Mouse (Mus musculus): ENCODE measurements around the gene Atg101.
A peak's percentile ranks its signal among the peaks of the same experiment; 100 is the strongest.

Atg101 gene

DNA sequence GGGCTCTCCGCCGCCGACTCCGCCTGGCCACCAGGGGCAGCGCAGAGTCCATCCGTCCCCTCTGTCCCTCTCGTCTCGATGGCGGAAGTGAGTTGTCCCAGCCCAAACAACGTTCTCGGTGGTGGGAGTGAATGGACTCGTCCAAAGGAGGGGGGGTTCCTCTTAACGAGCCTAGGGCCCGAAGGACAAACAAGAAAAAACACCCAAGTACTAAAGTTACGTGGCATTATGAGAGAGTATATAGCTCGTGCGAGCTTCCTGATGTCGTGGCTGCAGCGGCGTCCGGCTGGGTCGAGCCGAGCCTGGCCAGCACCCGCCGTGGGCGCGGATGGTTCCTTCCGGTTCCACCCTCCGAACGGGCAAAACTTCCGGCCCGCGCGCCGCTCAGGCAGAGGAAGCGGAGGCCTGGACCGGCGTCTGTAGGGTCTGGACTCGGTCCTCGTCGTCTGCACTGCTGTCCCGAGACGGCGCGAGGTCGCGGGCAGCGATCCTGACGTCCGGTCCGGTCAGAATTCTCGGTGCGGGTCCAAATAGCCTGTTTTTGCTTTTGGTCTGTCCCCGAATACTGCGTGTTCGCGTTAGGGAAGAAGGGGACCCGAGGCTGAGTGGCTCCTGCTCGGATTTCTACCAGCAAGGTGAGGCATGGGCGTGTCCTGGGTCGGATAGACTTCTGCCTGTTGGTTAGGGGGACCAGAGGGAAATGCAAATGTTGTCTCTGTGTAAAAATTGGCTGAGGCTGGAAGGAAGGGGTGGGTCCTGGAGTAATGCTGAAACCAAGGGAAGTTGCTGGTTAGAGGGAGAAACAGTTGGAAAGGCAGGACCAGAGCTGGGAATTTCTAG lies at the start of gene Atg101:
Atg101 (plus strand) TSS at position 362 of the 840 bp plus-strand sequence.
- peak; percentile 90 for DNase-seq

DNA sequence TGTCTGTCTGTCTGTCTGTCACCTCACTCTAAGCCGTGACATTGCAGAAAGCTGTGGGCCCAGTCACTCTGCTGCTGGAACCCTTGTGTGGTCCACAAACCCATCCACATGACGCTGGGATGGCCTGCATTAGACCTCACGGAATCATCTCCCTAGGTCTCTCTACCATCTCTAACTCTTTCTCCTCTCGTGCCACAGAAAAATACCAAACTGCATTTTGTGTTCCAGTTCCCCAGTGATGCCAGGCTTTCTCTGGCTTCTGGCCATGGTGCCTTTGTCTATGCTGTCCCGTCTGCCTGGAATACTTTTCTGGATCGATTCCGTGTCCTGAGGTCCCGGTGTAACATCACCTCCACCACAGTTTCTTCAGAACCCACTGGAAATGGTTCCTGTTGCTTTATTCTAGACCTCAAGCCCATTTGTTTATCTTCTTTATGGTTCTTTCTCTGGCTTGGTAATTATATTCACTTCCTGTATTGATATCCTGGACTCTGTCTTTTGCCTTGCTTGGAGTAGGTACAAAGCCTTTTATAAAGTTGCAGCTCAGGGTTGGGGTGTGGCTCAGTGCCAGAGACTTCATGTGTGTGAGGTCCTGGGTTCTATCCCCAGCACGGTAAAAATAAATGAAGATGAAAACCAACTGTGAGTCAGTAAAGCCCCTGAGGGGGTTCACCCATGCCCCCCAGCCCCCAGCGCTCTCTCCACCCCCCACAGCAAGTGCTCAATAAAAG lies 49.3 kb upstream of the Atg101 start:
- no peak for DNase-seq

DNA sequence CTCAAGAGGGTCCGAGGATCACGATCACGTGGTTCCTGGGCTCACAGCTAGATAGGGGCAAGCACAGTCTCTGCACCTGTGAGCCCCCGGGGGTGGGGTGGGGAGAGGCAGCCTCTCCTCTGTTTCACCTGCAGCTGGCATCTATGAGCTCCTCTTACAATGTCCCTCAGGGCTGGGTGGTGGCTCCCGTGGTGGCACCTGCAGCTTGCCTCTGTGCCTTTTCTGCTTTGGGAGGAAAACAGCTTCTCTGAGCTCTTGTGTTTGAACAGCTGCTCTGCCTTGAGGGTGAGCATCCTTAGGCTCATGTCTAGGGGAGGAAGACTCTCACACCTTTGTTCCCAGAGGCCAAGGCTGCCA lies 48.8 kb upstream of the Atg101 start:
- DNase-seq, result no peak

DNA sequence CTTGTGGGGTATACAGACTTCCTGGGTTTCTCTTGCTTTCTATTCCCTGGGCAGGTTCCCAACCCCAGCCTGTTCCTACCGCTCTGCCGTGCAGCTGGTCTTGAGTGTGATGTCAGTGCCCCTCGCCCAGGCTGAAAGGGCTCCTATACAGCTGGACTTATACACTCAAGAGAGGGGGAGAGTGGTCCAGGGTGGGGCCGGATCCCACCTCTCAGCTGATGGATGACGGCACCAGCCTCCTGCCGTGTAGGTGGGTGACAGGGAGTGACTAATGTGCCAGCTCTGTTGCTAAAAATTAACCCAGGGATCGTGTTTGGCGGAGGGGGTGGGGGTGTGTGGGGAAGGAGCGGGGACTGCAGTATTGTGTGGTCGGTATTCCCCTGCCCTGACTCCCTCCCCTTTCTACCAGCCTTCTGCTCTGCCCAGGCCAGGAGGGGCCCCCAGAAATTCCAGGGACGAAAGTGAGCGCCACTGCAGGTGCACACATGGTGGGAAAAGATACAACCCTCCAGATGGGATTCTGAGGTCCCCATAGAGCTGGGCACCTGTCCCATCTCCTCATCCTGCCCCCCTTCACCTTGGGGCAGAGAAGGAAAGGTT lies 48.2 kb upstream of the Atg101 start:
- DNase-seq, result peak; percentile 86

DNA sequence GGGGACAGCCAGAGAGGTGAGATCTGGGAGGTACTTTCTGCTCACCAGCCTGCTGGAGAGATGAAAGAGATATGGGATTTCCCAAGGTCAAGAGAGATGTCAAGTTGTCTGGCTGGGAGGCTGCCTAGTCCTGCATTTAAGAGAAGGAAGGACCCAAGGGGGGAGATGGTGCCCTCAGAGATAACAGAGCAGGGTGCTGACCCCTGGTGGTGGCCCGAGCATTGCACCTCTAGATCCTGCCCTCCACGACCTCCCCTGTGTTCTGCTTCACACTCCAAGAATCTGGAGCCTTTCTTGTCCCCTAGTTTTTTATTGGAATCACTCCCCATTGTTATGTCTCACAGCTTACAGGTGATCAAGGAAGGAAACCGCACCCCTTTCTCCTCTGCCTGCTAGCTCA lies 47.2 kb upstream of the Atg101 start:
- no peak for DNase-seq

DNA sequence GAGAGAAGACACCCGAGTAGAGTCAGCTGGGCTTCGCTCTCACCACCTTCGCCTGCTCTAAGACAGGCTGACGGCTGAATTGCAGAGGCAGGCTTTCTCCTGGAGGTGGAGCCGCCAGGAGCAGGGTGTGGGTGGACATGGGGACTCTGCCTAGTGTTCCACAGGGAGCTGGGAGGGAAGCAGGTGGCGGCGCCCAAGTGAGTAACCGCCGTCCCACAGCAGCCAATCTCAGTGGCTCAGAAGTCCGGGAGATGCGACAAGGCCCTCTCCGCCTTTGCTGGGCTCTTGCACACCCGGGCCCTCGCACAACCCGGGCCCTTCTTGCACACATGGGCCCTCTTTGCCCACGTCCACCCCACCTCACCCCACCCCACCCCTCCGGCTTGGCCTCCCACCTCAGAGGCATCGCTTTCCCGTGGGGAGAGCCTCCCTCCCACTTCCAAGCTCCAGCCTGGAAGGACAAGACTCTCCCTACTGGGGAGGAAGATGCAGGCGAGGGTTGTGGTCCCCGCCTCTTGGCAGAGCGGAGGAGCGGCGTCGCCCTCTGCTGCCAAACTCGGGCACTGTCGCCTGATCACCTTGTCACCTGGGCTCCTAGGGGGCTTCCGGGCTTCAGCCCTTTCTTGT lies 45.1 kb upstream of the Atg101 start:
- peak; percentile 94 for DNase-seq

DNA sequence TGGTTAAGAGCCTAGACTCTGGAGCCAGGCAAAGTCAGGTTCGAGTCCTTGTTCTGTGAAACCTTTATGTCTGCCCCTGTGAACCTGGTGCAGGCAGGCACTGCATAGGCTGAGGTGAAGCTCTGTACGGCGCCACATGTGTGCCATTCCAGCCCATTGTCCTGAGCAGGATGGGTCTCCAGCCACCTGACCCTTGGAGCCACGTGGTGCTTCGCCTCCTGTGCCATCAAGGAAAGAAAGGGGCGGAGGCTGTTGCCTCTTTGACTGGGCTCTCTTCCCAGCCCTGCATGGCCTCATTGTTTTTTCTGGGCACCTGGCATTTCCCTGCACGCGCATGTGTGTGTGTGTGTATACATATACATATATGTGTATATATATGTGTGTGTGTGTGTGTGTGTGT lies 44.3 kb upstream of the Atg101 start:
- no peak for DNase-seq

DNA sequence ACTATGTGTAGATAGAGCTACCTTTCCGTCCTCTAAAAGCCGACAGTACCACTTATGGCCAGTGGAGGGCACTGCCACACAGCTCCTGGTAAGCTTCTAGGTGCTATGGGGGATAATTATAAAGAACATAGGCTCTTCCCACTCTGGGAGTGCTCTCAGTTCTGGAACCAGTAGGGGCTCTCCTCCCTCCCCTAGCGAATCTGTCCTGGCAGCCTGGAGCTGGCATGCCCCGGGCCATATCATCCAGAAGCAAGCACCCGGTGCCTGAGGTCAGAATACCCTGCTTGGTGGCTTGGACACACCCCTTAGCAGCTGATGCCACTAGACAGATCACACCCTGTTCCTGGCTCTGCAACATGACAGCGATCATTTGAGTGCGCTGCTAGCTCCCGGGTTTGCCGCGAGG lies 43.3 kb upstream of the Atg101 start:
- peak; percentile 93 for DNase-seq

DNA sequence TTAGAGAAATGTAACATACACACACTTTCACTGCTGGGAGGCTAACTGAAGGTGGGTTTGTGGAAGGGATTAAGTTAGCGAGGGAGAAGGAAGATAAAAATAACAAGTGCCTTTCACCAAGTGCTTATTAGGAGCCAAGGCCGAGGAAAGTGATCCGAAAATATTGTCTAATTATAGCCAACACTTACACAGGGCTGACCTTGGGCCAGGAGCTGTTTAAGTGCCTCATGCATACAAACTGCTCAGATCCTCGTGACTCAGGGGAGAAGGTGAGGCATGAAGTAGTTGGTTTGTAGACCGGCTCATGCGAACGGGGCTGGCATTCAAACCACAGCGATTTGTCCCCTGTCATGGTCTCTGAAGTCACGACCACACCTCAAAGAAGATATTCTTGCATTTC lies 42.8 kb upstream of the Atg101 start:
- no peak for DNase-seq

DNA sequence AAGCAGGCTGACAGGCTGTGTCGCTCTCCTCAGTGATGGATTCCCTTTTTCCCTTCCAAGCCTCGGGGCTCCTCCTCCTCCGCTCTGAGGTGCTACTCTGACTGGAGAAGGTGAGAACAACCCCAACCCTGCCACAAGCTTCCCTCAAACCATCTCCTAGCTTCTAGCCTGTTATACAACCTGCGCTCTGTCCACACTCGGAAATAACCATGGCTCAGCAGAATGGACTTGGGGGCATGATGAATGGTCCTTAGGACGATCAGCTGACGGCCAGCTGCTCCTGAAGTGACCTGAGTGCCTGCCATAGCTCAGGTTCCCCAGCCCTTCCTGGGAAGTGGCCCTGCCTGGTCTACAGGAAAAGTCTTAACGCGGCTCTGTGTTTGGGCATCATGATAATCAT lies 42.2 kb upstream of the Atg101 start:
- no peak for DNase-seq

DNA sequence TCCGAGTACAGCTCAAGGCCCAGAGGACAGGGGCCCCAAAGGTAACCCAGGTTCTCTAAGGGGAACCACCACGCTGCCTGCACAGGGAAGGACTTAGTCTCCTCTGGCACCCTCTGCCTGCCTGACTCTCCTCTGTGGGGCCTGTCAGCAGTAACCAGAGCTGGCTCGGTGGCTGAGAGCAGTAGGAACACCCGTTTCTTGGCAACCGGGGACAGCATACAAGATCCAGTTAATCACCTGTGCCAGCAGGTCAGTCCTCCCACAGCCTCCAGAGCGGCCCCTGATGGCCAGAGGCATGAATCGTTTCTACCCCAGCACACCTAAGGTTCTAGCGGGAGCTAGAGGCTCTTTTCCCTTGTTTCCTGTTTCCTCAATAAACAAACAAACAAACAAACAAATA lies 41.4 kb upstream of the Atg101 start:
- no peak for DNase-seq

DNA sequence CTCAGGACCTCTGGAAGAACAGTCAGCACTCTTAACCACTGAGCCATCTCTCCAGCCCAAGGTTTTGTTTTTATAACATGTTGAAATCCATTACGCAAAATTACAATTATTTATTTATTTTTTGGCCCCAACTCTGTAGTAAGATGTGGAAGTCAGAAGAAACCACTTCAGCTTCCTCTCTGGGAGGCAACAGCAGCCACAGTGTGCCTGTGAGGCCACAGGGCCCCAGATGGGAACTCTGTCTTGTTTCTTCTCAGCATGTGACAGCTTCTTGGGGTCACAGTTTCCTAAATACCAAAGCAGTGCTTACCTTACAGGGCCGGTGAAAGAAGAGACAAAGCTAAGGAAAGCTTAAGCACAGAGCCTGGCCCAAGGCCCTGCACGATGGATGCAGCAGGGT lies 40.1 kb upstream of the Atg101 start:
- DNase-seq, result no peak

DNA sequence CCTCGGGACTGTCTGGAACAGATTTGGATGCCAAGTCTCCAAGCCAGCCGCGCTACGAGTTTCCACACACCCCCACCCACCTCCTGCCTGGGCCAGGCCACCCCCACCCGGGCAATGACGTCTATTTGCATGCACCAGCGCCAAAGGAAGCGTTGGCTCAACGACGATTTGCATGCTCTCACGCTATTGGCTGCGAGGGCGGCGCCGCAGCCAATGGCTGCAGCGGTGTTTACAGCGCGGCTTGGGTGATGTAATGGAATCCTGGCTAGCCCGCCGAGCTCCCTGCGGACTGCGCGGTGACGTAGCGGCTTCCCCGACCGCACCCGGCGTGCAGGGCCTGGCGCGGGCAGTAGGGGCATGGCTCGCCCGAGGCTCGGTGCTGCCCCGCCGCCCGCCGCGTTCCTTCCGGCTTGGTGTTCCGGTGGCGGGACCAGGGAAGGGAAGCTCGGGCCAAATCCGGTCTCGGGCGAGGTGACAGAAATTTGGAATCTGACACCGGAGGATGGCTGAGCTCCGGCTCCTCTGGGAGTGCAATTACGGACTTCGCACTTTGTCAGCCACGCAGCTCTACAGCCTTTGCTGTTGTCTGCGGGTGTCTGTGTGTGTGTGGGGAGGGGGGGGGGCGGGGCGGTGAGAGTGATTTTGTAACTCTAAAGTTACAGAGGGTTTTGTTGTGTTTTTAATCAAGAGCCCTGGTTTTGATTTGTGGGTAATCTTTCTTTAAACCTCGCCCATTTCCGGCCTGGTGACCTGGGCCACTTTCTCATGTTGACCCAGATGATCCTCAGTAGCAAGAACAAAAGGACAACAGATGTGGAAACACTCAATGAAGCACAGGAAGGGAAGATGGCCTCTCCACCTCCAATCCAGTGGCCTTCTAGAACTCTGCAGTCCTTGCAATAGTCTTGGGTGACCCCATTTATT lies 37.6 kb upstream of the Atg101 start:
- DNase-seq, result peak; percentile 98

DNA sequence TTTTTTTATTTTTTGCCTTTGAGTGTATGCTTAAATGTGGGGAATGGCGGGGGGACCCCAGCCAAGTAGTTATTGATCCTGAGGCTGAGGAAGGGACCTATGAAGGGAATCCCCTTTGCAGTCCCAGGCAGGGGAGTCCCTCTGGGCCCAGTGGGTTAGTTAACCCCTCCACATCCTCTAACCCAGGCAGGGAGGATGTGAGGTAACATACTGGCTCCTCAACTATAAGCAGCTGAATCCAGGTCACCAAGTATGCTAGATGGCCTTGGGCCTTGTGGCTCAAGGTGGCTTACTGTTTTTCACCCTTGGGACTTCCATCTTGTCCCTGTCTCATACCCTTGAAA lies 36.9 kb upstream of the Atg101 start:
- no peak for DNase-seq

DNA sequence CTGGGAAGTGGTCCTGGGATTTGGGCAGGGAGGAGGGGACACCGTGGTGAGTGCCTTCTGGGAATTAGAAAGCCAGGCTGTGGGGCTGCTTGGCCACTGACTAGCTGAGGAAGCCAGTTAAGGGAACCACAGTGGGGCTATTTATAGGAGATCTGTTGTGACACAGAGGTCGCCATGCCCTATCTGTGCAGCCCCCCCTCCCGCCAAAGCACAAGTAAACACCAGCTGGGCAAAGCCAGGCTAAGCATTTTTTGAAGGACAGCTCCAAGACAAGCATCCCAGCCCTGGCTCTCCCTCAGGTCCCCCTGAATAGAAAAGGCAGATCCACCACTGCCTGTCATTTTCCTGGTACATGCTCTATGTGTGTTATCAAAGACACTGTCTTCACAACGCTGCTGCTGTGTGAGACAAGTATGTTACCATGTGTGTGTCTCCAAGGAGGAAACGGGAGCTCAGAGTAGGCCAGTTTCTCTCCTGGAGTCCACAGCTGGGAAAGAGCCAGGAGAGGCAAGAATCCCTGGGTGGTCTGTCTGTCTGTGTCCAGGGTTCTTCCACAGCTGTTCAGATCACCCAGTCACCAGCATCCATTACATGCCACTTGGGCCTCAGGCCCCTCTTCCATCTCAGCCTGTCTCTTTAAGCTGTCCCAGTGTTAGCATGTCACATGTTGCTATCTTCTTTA lies 35.9 kb upstream of the Atg101 start:
- no peak for DNase-seq

DNA sequence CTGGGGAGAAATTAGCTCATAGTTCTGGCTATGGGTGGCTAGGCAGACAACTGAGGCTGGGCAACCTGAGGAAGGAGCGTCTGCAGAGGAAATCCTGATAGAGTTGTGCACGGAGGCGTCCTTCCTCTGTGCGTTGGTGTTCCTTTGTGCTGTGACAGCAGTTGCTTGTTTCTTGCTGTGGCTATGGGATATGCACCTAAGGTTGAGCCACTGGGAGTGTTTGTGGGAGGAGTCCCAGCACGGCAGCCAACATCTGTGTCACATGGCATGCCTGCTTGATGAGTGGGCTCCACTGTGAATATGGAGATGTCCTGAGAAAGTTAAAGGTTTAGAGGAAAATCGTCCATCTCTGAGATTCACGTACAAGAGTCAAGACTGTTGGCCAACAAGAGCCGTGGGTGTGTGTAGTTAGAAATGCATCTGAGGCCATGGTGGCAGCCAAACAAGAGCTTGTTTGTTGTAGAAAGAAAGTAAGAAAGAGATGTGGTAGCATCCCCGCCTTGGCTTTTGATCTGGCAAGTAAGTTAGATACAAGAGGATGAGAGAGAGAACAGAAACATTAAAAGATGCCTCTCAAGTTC lies 33.8 kb upstream of the Atg101 start:
- no peak for DNase-seq

DNA sequence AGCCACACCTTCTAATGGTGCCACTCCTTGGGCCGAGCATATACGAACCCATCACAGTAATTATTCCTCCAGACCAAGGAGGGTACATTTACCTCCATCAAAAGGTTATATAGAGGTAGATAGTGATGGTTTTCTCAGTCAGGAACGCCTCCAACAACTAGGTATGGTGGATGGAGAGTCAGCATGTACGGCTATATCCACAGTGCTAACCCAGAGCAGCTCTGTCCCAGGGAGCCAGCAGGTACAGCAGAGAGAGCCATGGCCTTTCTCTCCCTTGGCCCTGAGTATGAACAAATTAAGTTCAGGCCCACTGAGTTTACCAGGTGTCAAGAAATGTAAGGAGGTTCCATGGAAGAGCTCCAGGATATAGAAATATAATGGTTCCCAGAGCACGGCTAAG lies 32.1 kb upstream of the Atg101 start:
- no peak for DNase-seq

DNA sequence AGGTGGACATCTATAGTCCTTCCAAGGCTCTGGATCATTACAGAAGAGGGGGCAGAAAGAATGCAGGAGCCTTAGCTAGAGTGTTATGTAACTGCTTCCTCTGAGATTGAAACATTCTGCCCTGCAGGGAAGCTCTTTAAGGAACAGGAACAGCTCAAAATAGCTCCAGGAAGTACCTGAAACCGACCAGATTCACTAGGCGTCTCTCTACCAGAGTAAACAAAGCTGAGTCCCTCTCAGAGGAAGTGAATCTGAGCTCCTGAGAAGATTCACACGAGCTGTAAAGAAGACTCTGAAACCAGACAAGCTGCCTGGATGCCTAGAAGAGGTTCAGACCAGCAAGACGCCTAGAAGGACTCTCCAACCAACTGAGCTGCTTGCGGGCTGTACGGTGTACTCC lies 31.5 kb upstream of the Atg101 start:
- no peak for DNase-seq

DNA sequence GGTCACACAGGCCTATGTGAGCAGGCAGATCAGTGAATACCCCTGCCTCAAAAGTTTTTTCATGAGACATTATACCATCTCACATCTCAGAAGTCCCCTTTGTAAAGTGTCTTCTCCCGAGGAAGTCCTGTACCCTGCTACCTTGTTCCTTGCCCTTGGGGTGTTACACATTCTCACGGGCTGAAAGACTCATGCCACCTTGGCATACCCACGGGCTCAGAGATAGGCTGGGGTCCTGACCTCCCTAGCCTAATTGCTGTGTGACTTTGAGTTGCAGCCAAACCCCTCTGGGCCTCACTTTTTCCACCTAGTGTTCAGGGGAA lies 30.5 kb upstream of the Atg101 start:
- no peak for DNase-seq

DNA sequence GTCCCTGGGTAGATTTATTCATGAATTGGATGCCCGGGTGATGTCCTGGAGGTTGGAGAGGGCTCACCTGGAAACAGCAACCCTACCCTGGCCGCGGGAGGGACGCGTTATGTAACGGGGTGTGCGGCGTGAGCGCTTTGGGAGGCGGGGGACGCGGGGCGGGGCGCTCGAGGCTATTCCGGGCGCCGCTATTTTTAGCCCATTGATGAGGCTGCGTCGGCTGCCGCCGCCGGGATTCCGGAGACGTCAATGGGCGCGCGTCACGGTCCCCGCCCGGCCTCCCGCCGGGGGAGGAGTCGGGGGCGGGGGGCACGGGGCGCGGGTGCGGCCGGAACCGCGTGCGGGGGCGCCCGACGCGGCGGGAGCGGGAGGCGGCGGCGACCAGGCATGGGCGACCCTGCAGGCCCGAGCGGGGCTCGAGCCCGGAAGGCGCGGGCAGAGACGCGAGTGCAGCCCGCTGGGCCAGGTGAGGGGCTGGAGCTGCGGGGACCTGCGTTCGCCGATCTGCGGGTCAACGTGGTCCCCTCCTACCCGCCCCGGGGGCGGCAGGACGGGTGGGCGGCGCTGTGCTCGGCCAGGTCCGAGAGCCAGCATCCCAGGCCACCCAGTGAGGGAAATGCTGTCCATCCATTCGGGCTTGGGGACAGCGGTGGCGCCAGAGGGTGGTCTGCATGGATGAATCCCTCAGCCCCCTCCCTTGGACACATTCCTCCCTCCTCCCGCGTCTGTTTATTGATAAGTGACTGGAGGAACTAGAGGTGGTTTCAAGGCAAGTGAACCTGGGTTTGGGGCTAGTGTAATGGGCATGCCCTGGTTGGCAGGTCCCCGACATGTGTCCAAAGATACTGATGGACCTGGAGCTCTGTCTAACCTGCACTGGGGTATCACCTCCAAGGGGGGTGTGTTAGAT lies 29.9 kb upstream of the Atg101 start, which contains the start of gene Nr4a1:
Nr4a1 (plus strand) TSS at position 384 of the 910 bp plus-strand sequence.
- DNase-seq, result peak; percentile 90

Data from right cerebral cortex, adult 18-20 months (tissue).